Mouse (Mus musculus) megakaryocyte, embryonic 14.5 days (primary cell): ENCODE data around the gene Tmem255b.

Experiments
- FLI1 ChIP-seq: IDR thresholded peaks from 2 replicates; pipeline ENCODE4 v1.6.1; 2012; ENCODE audit warnings: low read length, inconsistent platforms, mixed read lengths
- GATA1 ChIP-seq: IDR thresholded peaks from 3 replicates; pipeline ENCODE4 v1.6.1; 2012; ENCODE audit warnings: mixed read lengths, low read length, inconsistent platforms, borderline replicate concordance

DNA sequence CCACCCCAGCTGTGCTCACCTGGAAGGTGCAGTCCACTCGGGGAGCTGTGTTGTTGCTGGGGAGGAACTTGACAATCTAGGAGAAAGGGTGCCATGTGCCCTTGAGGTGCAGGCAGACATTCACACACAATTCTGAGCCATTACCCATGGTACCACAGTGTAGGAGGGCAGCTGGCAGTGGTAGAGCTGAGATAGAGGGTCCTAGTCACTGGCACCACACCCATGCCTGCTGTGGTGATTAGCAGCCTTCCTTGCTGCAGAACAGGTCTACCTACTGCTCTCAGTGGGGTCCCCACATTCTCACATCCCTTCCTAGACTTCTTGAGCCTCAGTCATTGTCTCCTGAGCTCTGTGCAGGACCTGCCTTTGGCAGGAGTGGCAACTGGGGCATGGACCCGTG lies 46.2 kb upstream of the Tmem255b start:
- no peak for TF ChIP-seq GATA1
- TF ChIP-seq FLI1, result no peak
